Mouse (Mus musculus) kidney, embryonic 16.5 days (tissue): Measurements from ENCODE around the gene Prkrip1. TPM values are rescaled to one million over a fixed set of nuclear protein-coding genes. Genes with fewer than 3 reads are reported as not detected.

Experiments used
- polyA plus RNA-seq: library from polyadenylated mRNA; unstranded; fragments of >200 nt; fragmentation: Nextera tagmentation; extraction: Ambion mirVana; gene quantifications from 2 replicates; pipeline ENCODE4 v1.2.1, GENCODE M21; 2015

Gene Prkrip1
- polyA plus RNA-seq, 1 experiment from 2014 or later, result 47.1 TPM

Other genes starting within 250 kb of the Prkrip1 start
- 11.3 and 11.8 TPM in 2 replicates for gene Ssc4d, start 224.4 kb downstream of the Prkrip1 start, polyA plus RNA-seq
- 0.18 and 0.20 TPM in 2 replicates for gene Zp3, start 218.9 kb downstream of the Prkrip1 start, polyA plus RNA-seq
- 32.9 and 36.3 TPM in 2 replicates for gene Dtx2, start 204.2 kb downstream of the Prkrip1 start, polyA plus RNA-seq
- gene Upk3b, start 160.5 kb downstream of the Prkrip1 start, polyA plus RNA-seq, result 3.6 and 6.1 TPM in 2 replicates
- gene Upk3bl, start 144.5 kb downstream of the Prkrip1 start, polyA plus RNA-seq, result 2.2 and 3.6 TPM in 2 replicates
- gene Rasa4, start 115.0 kb downstream of the Prkrip1 start, polyA plus RNA-seq, result 15.9 and 18.5 TPM in 2 replicates
- 243 and 245 TPM in 2 replicates for gene Polr2j, start 82.3 kb downstream of the Prkrip1 start, polyA plus RNA-seq
- 39.5 and 40.2 TPM in 2 replicates for gene Lrwd1, start 62.9 kb downstream of the Prkrip1 start, polyA plus RNA-seq
- gene Alkbh4, start 62.8 kb downstream of the Prkrip1 start, polyA plus RNA-seq, result 19.3 and 20.2 TPM in 2 replicates
- gene Orai2, start 28.2 kb downstream of the Prkrip1 start, polyA plus RNA-seq, result 6.1 and 6.6 TPM in 2 replicates
- 5.0 and 5.3 TPM in 2 replicates for gene Sh2b2, start 47.6 kb upstream of the Prkrip1 start, polyA plus RNA-seq